Mouse (Mus musculus) fat pad, adult 2 months (tissue): ENCODE measurements at regions not wholly inside any gene's neighbourhood (a gene's known extent, or its start where the extent isn't known, plus 50 kb on each side); places are given as distances from the start of the nearest gene placed in this dataset.

Experiments used
- DNase-seq: peaks from one replicate; pipeline ENCODE4 v3.0.0-alpha.2; 2011; ENCODE audit warnings: low read depth, low spot score; ENCODE audit errors: extremely low read depth

- no peak for DNase-seq
Observed at GRCm38 (mm10) chr19:36178828-36179251, 58.9 kb upstream of the Ankrd1 start.

GRCm38 (mm10) chr19:36180329-36180728 lies 60.4 kb upstream of the Ankrd1 start:
- no peak for DNase-seq

GRCm38 (mm10) chr19:36181535-36181934 lies 61.6 kb upstream of the Ankrd1 start:
- DNase-seq: no peak

GRCm38 (mm10) chr19:36183127-36183526 lies 63.2 kb upstream of the Ankrd1 start:
- DNase-seq: no peak

GRCm38 (mm10) chr19:36189662-36190061 lies 69.8 kb upstream of the Ankrd1 start:
- no peak for DNase-seq

GRCm38 (mm10) chr19:36191641-36192040 lies 71.7 kb upstream of the Ankrd1 start:
- no peak for DNase-seq

- DNase-seq: no peak
Observed at GRCm38 (mm10) chr19:36204269-36204668, 84.4 kb upstream of the Ankrd1 start.

- no peak for DNase-seq
Observed at GRCm38 (mm10) chr19:36204965-36205718, 85.2 kb upstream of the Ankrd1 start.

- DNase-seq: no peak
Observed at GRCm38 (mm10) chr19:36207735-36208288, 87.9 kb upstream of the Ankrd1 start.

- no peak for DNase-seq
Observed at GRCm38 (mm10) chr19:36208419-36208818, 88.5 kb upstream of the Ankrd1 start.

GRCm38 (mm10) chr19:36213461-36213860 lies 93.6 kb upstream of the Ankrd1 start:
- no peak for DNase-seq

- no peak for DNase-seq
Observed at GRCm38 (mm10) chr19:36214188-36214968, 94.5 kb upstream of the Ankrd1 start.

GRCm38 (mm10) chr19:36217177-36217576 lies 97.3 kb upstream of the Ankrd1 start:
- no peak for DNase-seq

- no peak for DNase-seq
Observed at GRCm38 (mm10) chr19:36217605-36218004, 97.7 kb upstream of the Ankrd1 start.

- DNase-seq: no peak
Observed at GRCm38 (mm10) chr19:36218921-36219320, 99.0 kb upstream of the Ankrd1 start.

- DNase-seq: no peak
Observed at GRCm38 (mm10) chr19:36221104-36221503, 101.2 kb upstream of the Ankrd1 start.

GRCm38 (mm10) chr19:36221596-36221995 lies 101.7 kb upstream of the Ankrd1 start:
- no peak for DNase-seq

GRCm38 (mm10) chr19:36222198-36222597 lies 102.3 kb upstream of the Ankrd1 start:
- no peak for DNase-seq

- DNase-seq: no peak
Observed at GRCm38 (mm10) chr19:36224518-36224917, 104.6 kb upstream of the Ankrd1 start.

GRCm38 (mm10) chr19:36225612-36226011 lies 105.7 kb upstream of the Ankrd1 start:
- DNase-seq: no peak

GRCm38 (mm10) chr19:36227418-36228160 lies 107.7 kb upstream of the Ankrd1 start:
- DNase-seq: no peak
